Mouse (Mus musculus): Measurements from ENCODE around the gene Ptprn2.
"Not testable (repeated sequence)": the region's sequence is repeated elsewhere in the genome, so short reads cannot be mapped to it uniquely, and the experiment has no call there.

The Ptprn2 gene

DNA sequence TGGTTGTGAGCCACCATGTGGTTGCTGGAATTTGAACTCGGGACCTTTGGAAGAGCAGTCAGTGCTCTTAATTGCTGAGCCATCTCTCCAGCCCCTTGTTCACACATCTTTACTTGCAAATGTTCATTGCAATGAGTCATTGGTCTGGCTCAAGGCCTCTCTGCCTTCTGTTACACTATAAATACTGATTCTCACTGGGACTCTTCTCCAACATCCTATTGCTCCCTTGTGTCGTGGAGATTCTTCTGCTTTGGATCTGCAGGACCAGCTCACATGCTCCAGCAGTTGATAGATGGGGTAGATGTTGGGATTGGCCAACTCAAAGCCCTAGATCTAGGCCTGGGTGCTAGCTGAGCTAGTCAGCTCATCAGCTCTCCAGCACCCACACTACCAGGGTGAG, 28.3 kb downstream of the Ptprn2 start:
- DNase-seq (ENCODE audit: low read depth in 1 of 2, low spot score in 2 of 2) = not testable (repeated sequence)

DNA sequence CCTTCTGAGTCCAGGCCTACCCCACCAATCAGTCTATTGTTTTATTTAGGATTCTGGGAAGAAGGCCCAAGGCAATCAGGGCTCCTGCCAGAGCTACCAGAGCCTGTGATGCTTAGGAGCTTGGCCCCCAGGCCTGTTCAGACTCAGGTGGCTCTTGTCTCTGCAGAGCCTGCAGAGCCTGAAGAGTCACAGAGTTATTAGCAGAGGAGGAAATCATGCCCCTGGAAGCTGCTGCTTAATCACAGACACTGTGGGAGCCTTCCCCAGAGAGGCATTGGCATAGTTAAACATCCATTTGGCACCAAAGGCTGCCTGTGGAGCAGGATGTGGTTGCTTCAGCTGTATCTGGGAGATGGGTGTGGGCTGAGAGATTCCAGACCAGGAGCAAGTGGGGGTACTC, 30.3 kb downstream of the Ptprn2 start:
- DNase-seq (ENCODE audit: low read depth in 1 of 2, low spot score in 2 of 2) = no peak

DNA sequence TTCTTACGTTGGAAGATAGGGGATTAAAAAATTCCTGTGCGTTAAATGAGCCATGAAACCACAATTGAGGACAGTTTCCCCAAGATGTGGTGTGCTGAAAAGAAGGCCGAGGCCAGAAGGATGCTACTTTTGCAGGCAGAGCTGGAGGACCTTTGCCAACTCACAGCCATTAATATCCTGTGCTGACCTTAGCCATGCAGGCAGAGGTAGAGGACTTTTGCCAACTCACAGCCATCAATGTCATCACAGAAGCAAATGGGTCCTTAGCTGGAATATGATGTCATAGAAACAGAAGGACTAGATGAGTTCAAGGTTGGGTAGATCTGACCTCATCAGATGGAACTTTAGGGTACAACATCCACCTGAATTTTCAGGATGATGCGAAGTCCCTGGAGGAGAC, 43.3 kb downstream of the Ptprn2 start:
- no peak for DNase-seq (ENCODE audit: low read depth in 1 of 2, low spot score in 2 of 2)

DNA sequence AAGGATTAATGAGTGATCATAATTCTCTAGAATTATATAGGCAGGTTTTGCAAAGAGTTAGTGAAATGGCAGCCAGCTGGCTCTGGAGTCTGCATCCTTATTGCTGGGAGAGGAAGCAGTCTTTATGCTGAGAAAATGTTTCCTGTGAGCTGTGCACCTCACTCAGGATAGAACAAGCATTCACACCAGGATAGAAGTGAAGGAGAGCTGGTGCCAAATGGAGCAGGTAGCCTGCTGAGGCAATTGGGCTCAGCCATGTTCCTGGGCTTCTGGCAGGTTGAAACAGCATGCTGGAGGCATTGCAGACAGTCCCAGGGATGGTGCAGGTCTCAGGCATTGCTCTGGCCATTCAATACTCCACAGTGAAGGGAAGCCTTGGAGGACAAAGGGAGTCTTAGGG, 47.8 kb downstream of the Ptprn2 start:
- no peak for DNase-seq (ENCODE audit: low read depth in 1 of 2, low spot score in 2 of 2)

DNA sequence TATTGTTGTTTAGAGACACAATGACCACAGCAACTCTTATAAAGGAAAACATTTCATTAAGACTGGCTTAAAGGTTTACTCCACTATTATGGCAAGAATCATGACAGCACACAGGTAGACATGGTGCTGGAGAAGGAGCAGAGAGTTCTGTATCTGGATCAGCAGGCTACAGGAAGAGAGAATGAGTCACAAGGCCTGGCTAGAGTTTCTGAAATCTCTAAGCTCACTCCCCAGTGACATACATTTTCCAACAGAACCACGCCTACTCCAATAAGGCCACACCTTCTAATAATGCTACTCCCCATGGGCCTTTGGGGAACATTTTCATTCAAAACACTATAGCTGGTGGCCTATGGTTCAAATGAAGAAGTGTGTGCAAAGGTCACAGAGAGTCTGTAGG, 53.8 kb downstream of the Ptprn2 start:
- DNase-seq (ENCODE audit: low read depth in 1 of 2, low spot score in 2 of 2) = no peak

DNA sequence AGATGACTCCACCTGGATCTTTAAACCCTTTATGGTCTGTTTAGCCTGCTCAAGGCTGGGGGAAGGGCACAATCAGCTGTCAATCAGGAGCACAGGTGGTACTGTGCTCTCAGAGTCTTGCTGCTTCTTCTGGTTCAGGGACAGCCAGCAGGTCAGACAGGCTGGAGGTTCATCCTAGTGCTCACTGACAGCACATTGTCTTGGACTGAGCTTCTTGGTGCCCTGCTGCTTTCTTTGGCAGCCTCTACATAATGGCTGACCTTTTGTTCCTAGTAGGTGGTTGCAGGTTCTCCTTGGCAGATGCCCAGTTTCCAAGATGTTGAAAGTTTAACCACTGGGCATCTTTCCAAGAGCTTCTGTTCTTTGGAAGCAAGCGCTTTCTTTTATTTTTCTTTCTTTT, 55.1 kb downstream of the Ptprn2 start:
- no peak for DNase-seq (ENCODE audit: low read depth in 1 of 2, low spot score in 2 of 2)

DNA sequence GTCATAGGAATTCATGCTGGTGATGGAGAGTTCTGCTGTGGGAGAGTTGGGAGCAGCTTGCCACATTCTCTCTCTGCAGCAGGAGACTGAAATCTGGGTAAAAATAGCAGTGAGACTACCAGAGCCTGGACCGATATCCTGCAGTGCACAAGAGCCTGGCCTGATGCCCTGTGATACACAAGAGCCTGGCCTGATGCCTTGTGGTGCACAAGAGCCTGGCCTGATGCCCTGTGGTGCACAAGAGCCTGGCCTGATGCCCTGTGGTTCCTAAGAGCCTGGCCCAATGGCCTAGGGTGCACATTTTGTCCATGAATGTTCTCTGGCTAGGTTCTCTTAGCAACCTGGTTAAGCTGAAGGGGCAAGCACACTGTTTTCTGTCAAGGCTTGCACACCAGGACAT, 64.5 kb downstream of the Ptprn2 start:
- DNase-seq (ENCODE audit: low read depth in 1 of 2, low spot score in 2 of 2) = no peak

DNA sequence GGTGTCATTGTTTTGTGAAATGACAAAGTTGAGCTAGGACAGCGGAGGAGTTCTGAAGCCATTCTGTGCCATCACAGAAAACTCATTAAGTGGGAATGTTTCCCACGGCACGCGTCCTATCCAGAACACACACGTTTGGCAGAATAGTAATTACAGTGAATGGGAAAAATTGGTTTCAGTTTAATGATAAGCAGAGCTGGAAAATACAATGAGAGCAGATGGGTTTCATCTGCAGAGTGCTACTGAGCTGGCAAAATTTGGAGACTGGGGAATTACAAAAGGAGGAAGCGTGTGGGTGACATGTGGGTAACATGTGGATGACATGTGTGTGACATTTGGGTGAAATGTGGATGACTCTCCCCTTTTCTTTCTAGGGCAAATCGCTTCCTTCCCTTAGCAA, 66.0 kb downstream of the Ptprn2 start:
- DNase-seq (ENCODE audit: low read depth in 1 of 2, low spot score in 2 of 2) = no peak

DNA sequence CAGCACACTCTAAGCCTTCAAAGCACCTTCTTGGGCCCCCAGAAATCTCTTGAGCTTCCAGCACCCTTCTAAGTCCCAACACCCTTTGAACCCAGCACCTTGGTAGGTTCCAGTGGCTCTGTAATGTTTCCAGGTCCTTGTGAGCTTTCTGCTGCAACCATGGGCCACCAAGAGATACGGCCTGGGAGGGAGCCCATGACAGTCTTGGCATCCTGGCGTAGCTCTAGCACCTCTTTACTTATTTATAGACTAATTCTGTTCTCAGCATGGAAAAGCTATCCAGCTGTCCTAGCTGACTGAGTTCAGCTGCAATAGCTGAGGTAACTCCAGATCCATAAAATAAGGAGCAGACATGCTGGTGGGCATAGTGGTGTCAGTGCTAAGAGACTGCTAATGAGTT, 66.8 kb downstream of the Ptprn2 start:
- no peak for DNase-seq (ENCODE audit: low read depth in 1 of 2, low spot score in 2 of 2)

DNA sequence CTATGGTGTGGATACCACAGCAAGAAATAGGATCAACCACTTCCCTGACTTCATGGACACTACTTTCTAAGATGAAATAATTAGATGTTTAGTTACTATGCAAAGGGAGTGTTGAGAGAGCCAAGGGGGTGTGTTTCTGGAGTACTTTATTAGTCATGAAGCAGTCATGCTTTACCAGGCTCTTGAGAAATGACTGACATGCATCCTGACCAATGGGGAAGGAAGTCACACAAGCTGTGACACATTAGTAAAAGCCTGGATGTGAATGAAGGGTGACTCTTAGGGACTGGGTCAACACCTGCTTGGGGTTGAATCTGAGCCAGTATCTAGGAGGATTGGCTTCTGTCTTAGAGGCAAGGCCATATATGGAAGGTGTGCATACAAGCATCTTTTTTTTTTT, 67.8 kb downstream of the Ptprn2 start:
- no peak for DNase-seq (ENCODE audit: low read depth in 1 of 2, low spot score in 2 of 2)

DNA sequence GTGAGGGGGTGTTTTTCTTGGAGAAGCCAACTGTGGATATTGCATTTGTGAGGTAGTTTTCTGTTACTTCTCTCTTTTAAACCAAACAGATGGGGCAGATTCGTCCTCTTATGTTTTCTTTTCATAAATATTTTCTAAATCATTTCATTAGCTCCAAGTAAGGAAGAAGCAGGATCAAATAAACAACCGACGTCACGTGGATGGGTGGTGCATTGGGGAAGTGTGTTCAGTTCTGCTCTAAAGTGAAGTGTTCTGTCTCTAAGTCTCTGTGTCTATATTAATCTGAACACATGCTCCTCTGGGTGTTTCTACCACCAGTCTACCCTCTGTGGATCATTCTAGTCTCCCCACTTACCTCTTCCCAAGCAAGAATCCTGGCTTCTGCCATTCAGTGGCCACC, 70.4 kb downstream of the Ptprn2 start:
- no peak for DNase-seq (ENCODE audit: low read depth in 1 of 2, low spot score in 2 of 2)

DNA sequence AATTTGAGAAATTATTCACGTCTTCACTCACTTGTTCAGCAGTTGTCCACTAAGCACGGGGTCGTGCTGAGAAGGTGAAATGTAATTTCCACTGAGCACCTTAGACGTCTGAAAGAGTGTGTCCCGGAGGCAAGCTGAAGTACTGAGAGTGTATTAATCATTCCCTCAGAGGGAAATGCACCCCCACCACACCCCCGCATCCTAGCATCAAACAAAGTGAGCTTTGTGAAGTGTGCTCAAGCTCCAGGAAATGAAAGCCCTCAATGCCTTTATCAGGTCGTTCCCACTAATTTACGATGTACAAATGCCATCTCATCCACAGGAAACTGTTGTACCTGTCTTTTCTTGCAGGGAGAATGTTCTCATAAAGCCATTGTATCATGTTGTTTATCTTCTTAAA, 78.9 kb downstream of the Ptprn2 start:
- DNase-seq (ENCODE audit: low read depth in 1 of 2, low spot score in 2 of 2) = no peak

DNA sequence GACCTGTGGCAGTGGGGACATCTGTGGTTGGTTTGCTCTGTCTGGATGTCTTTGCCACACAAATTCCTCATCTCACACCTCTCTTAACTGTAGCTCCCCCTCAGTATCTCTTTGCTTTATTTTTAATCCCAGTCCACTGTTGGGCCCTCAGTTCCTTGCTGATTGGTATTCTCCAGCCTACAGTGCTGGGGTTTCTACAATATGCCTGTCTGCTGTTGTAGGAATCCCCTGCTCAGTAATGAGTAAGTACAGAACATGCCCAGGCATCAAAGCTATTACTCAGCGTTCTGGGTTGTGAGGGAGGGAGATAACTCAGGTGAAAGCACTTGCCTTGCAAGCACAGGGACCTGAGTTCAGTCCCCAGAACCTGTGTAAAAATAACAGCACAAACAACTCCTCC, 81.2 kb downstream of the Ptprn2 start:
- no peak for DNase-seq (ENCODE audit: low read depth in 1 of 2, low spot score in 2 of 2)

DNA sequence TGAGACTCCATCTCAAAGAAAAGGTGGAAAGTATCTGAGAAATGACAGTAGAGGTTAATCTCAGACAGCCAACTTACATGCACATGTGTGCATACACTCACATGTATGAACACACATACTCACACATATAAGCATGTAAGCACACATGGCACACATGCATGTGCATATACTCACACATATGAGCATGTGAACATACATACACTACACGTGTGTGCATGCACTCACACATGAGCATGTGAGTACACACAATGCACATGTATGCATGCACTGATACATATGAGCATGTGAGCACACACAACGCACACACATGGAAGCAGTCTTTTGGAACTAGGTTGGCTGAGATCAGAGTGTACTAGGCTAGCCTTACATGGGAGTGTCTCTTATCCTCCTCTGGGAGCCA, 81.7 kb downstream of the Ptprn2 start:
- DNase-seq (ENCODE audit: low read depth in 1 of 2, low spot score in 2 of 2) = no peak

DNA sequence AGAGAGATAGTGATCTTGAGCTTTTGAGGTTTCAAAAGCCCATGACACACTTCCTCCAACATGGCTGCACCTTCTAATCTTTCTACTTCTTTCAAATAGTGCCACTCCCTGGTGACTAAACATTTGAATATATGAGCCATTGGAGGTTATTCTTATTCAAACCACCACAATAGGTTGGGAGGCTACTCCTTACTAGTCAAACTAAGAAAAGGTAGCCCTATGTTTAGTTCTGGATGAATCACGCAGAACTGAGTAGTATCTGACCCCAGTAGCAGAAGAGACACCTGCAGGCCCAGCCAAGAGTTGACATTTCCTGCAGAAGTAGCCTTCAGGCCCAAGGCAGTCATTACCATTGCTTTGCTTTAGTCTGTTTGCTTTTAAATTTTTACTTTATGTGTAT, 84.0 kb downstream of the Ptprn2 start:
- no peak for DNase-seq (ENCODE audit: low read depth in 1 of 2, low spot score in 2 of 2)

DNA sequence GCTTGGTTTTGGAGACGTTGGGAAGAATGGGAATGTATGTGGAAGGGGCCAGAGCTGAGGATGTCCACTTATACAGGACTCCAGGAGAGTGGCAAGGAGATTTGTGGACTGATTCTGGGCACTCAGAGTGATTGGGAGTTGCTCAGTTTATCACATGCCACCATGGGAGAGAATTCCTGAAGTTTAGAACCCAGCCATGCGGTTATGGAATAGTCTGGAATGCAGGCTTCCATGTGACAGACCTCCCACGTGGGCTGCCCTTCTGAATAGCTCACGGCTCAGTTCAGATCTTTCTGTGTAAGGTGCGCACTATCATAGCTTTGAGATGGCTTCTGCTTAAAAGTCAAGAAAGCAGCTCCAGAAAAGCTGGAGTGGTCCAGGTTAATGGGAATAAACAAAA, 88.6 kb downstream of the Ptprn2 start:
- DNase-seq (ENCODE audit: low read depth in 1 of 2, low spot score in 2 of 2) = no peak

DNA sequence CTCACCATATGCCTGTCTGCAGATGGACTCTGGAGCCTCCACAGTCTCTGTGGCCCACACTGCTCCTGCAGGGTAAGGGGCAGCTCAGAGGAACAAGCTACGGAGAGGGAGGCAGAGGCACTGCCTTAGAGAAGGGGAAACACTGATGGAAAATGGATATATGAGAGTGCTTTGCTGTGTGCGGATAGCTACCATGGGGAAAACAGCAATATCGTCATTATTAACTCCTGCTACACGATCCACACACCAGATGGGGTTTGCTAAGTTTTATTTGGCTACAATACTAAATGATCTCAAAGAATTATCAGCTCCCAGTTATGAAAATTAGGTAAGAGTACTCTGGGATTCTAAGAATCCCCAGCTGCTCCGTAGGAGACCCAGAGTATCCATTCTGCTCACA, 89.2 kb downstream of the Ptprn2 start:
- DNase-seq (ENCODE audit: low read depth in 1 of 2, low spot score in 2 of 2) = no peak

DNA sequence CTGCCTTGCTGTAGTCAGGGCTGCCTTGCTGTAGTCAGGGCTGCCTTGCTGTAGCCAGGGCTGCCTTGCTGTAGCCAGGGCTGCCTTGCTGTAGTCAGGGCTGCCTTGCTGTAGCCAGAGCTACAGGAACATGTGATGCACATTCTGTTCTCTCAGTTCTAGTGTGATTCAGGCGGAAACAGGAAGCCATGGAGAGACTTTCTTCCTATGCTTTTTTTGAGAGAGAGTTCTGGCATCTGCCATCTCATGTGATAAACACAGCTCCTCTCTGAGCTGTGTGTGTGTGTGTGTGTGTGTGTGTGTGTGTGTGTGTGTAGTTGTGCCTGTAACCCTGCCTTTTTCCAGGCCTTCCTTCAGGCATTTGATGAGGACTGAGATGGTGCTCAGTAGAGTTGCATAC, 92.4 kb downstream of the Ptprn2 start:
- DNase-seq (ENCODE audit: low read depth in 1 of 2, low spot score in 2 of 2) = not testable (repeated sequence)

DNA sequence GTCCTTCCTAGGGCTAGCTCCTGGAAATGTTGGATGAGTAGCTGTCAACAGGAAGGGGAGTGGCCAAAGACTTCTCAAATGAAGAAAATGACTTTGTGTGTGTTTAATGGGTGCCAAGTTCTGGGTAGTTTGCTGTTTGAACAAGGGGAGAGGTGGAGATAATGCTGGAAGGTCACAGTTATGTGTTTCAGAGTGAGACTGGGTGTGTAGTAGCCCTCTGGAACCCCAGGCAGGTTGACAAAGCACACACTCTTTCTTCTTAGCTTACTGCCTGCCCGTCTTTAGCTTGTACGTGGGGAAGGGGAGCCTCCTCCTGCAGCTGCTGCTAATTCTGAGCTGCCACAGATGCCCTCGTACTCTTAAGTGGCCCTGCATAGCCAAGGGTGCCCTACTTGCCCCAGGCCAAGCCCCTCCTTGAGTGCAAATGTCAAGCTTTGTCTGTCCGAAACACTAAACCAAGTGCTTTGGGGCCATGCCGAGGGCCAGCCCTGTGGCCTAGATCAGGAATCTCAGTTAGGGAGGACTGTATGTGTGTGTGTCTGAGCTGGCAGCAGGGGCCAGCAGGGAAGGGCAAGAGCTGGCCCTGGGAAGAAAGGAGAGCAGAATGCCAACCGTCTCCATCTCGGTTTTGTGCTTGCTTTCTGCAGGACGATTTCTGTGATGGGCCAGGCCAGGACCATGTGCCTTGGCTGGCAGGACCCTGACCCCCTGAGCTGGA, 95.5 kb downstream of the Ptprn2 start:
- no peak for DNase-seq (ENCODE audit: low read depth in 1 of 2, low spot score in 2 of 2)

DNA sequence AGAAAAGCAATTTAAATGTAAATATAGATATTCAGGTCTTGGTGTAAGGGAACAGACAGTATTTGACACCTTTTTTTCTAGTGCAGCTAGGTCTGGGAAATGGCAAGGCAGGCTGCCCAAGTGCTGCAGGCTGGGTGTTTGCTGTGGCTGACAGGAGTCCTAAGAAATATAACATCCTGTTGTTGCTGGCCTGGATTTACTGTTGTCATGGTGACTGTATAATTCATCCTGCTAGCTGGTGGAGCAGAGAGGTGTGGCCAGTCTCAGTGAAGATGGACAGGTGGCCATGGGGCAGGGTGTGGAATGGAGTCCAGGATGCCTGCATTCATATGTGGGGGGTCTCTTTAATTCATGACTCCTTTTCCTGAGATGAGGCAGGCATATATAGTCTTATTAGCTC, 96.3 kb downstream of the Ptprn2 start:
- DNase-seq (ENCODE audit: low read depth in 1 of 2, low spot score in 2 of 2) = no peak

DNA sequence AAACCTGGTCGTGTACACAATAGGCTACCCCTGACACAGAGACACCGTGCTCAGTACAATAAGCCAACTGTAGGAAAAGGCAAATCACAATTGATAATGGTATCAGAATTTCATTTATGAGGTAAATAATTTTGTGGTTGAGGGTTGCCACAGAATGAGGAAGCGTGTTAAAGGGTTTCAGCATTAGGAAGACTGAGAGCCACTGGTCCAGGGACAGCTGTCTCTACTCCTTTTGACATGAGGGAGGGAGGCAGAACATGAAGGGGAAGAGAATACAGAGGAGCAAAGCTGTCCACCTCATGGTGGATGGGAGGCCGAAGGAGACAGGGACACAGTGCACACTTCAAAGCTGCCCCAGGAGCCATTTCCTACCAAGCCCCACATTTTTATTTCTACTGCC, 97.3 kb downstream of the Ptprn2 start:
- DNase-seq (ENCODE audit: low read depth in 1 of 2, low spot score in 2 of 2) = no peak

DNA sequence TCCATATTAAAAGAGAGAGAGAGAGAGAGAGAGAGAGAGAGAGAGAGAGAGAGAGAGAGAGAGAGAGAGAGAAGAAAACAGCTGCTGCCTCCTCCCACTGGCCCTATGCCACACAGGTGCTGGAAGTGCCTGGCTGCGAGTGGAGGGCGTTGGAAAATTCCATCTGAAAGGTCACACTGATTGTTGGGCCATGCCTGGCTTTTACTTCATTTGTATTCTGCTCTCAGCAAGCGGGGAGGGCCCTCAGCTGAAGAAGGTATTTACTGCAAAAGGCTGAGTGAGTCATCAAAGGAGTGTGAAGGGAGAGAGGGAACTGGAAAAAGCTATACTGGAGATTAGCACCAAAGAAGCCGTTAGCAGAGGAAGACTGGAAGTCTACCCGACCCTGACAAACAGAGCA, 99.5 kb downstream of the Ptprn2 start:
- no peak for DNase-seq (ENCODE audit: low read depth in 1 of 2, low spot score in 2 of 2)

DNA sequence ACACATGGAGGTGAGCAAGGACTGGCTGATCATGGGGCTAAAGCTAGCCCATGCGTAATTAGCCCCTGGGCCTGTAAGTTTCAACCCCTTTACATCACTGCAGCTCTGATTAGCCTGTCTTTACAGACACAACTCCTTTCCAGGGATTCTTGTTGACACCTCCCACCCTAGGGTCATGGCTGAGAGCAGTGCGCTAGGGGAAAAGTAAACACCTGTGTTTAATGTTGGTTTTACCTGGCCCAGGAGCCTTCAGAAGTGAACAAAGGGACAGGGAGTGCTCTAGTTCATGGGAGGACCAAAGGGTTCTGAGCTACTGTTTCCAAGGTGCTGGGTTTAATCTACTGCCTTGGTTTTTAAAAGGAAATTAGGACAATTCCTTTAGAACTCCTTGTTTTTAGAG, 100.6 kb downstream of the Ptprn2 start:
- no peak for DNase-seq (ENCODE audit: low read depth in 1 of 2, low spot score in 2 of 2)

DNA sequence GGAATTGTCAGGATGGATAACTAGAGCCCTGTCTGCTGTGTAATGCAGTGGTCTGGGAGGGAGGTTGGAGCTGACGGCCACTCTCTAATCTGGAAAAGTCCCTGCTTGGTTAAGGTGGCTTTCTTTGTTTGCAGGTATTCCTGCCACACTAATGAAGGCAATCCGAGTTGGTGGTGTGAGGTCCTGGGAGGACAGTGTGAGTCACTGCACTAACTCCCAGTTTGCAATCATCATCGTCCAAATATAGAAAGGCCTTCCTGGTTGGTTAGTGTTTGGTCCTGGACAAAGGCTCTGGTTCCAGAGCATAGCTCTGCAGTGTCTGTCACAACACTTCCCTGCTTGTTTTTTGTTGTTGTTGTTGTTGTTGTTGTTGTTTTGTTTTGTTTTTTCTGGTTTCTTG, 102.0 kb downstream of the Ptprn2 start:
- no peak for DNase-seq (ENCODE audit: low read depth in 1 of 2, low spot score in 2 of 2)
